Mouse (Mus musculus): ENCODE data around the gene Efnb1. TPM values are rescaled to one million over a fixed set of nuclear protein-coding genes. Genes with fewer than 3 reads are reported as not detected.
"Not testable (repeated sequence)": the region's sequence is repeated elsewhere in the genome, so short reads cannot be mapped to it uniquely, and the experiment has no call there.

Efnb1 gene
- 10 to 100 TPM; 58.4 to 80.1 (median 64.8) TPM for total RNA-seq (2022)

- peak; percentile 91 for DNase-seq
Observed at GRCm38 (mm10) chrX:99135523-99136258, at the start of gene Efnb1. Efnb1 (plus strand) TSS chrX:99136130.

GRCm38 (mm10) chrX:99092704-99093103, 43.2 kb upstream of the Efnb1 start:
- DNase-seq = no peak

- not testable (repeated sequence) for DNase-seq
Observed at GRCm38 (mm10) chrX:99111088-99111724, 24.7 kb upstream of the Efnb1 start.

- no peak for DNase-seq
Observed at GRCm38 (mm10) chrX:99119510-99119909, 16.4 kb upstream of the Efnb1 start.

- DNase-seq = no peak
Observed at GRCm38 (mm10) chrX:99130059-99130458, 5.9 kb upstream of the Efnb1 start.

GRCm38 (mm10) chrX:99132573-99132972, 3.4 kb upstream of the Efnb1 start:
- no peak for DNase-seq

GRCm38 (mm10) chrX:99134891-99135290, 1.0 kb upstream of the Efnb1 start:
- DNase-seq = peak; percentile 76

- DNase-seq = no peak
Observed at GRCm38 (mm10) chrX:99136431-99136966, 569 bp downstream of the Efnb1 start.

- DNase-seq = no peak
Observed at GRCm38 (mm10) chrX:99137143-99137870, 1.4 kb downstream of the Efnb1 start.

GRCm38 (mm10) chrX:99137928-99138740, 2.2 kb downstream of the Efnb1 start:
- DNase-seq = no peak

GRCm38 (mm10) chrX:99141079-99141478, 5.1 kb downstream of the Efnb1 start:
- no peak for DNase-seq

- DNase-seq = no peak
Observed at GRCm38 (mm10) chrX:99141900-99142299, 6.0 kb downstream of the Efnb1 start.

GRCm38 (mm10) chrX:99145561-99145960, 9.6 kb downstream of the Efnb1 start:
- no peak for DNase-seq

GRCm38 (mm10) chrX:99148061-99148905, 12.4 kb downstream of the Efnb1 start:
- DNase-seq = no peak

GRCm38 (mm10) chrX:99149047-99149446, 13.1 kb downstream of the Efnb1 start:
- DNase-seq = no peak

GRCm38 (mm10) chrX:99149900-99150299, 14.0 kb downstream of the Efnb1 start:
- no peak for DNase-seq

- no peak for DNase-seq
Observed at GRCm38 (mm10) chrX:99150712-99151111, 14.8 kb downstream of the Efnb1 start.

GRCm38 (mm10) chrX:99151434-99151833, 15.5 kb downstream of the Efnb1 start:
- DNase-seq = no peak

GRCm38 (mm10) chrX:99152141-99152540, 16.2 kb downstream of the Efnb1 start:
- no peak for DNase-seq

GRCm38 (mm10) chrX:99152566-99153265, 16.8 kb downstream of the Efnb1 start:
- no peak for DNase-seq

- DNase-seq = no peak
Observed at GRCm38 (mm10) chrX:99153266-99153646, 17.3 kb downstream of the Efnb1 start.
